Mouse (Mus musculus) left cerebral cortex, postnatal 36 days (tissue): Measurements from ENCODE around the gene Kcnb1. TPM values are rescaled to one million over a fixed set of nuclear protein-coding genes. Genes with fewer than 3 reads are reported as not detected.

Experiments used
- DNase-seq, 2 experiments: peaks; one replicate each; pipeline ENCODE4 v3.0.0; 2021 to 2022; ENCODE audit warnings: low spot score in 2 of 2, mixed read lengths in 1 of 2
- intact Hi-C: fragments of 180-260 bp; cut with DNase I; formaldehyde crosslinking; loops from one replicate; pipeline ENCODE4 v1.15.1; 2025
- total RNA-seq, 2 experiments: library from RNA; stranded (reverse); gene quantifications; 2 replicates each; pipeline ENCODE4 v1.2.3; 2021

Kcnb1 gene
- total RNA-seq, 2 experiments from 2014 or later: 217 to 219 TPM

GRCm38 (mm10) chr2:167070341-167070740 lies 119.6 kb downstream of the Kcnb1 start:
- DNase-seq: no peak
- intact Hi-C loops: loop anchor here (5.0 kb wide), 1 partner anchor 132 kb away; no protein-coding TSS in a partner anchor

GRCm38 (mm10) chr2:167067575-167067974 lies 122.4 kb downstream of the Kcnb1 start:
- DNase-seq: no peak
- intact Hi-C loops: loop anchor here (10.0 kb wide), 1 partner anchor 417 kb away; no protein-coding TSS in a partner anchor

- intact Hi-C loops: loop anchor here (10.0 kb wide), 1 partner anchor 418 kb away; no protein-coding TSS in a partner anchor
- DNase-seq: no peak
Observed at GRCm38 (mm10) chr2:167066528-167067516, 123.1 kb downstream of the Kcnb1 start.

- DNase-seq: no peak
- intact Hi-C loops: loop anchor here (10.0 kb wide), 1 partner anchor 419 kb away; no protein-coding TSS in a partner anchor
Observed at GRCm38 (mm10) chr2:167066031-167066430, 123.9 kb downstream of the Kcnb1 start.

GRCm38 (mm10) chr2:167064601-167065295 lies 125.2 kb downstream of the Kcnb1 start:
- no peak for DNase-seq
- intact Hi-C loops: loop anchor here (5.0 to 10.0 kb wide), 2 partner anchors 358 to 420 kb away; partner anchors contain the start of gene Slc9a8

- no peak for DNase-seq
- intact Hi-C loops: loop anchor here (5.0 to 10.0 kb wide), 2 partner anchors 358 to 421 kb away; partner anchors contain the start of gene Slc9a8
Observed at GRCm38 (mm10) chr2:167063906-167064496, 126.0 kb downstream of the Kcnb1 start.

GRCm38 (mm10) chr2:167062965-167063880 lies 126.7 kb downstream of the Kcnb1 start, which contains the start of gene Znfx1:
TSS of gene Znfx1 (minus strand) at chr2:167063015.
- peak; percentile 96 to 97 for DNase-seq
- intact Hi-C loops: loop anchor here (5.0 to 10.0 kb wide), 2 partner anchors 359 to 422 kb away; partner anchors contain the start of gene Slc9a8

- intact Hi-C loops: loop anchor here (5.0 to 10.0 kb wide), 2 partner anchors 360 to 422 kb away; partner anchors contain the start of gene Slc9a8
- DNase-seq: peak in 1 of 2 experiments; percentile 93
Observed at GRCm38 (mm10) chr2:167062497-167062911, 127.5 kb downstream of the Kcnb1 start.

- peak in 1 of 2 experiments; percentile 35 for DNase-seq
- intact Hi-C loops: loop anchor here (5.0 to 10.0 kb wide), 2 partner anchors 361 to 423 kb away; partner anchors contain the start of gene Slc9a8
Observed at GRCm38 (mm10) chr2:167061381-167062034, 128.4 kb downstream of the Kcnb1 start.

GRCm38 (mm10) chr2:167060761-167061160 lies 129.2 kb downstream of the Kcnb1 start:
- intact Hi-C loops: loop anchor here (5.0 to 10.0 kb wide), 2 partner anchors 362 to 424 kb away; partner anchors contain the start of gene Slc9a8
- DNase-seq: peak in 1 of 2 experiments; percentile 32

- intact Hi-C loops: loop anchor here (5.0 to 10.0 kb wide), 2 partner anchors 362 to 424 kb away; partner anchors contain the start of gene Slc9a8
- DNase-seq: no peak
Observed at GRCm38 (mm10) chr2:167060360-167060759, 129.6 kb downstream of the Kcnb1 start.

GRCm38 (mm10) chr2:167059960-167060359 lies 130.0 kb downstream of the Kcnb1 start:
- DNase-seq: no peak
- intact Hi-C loops: loop anchor here (5.0 to 10.0 kb wide), 3 partner anchors 43 to 425 kb away; partner anchors contain the start of genes Ddx27 and Slc9a8

- DNase-seq: no peak
- intact Hi-C loops: loop anchor here (5.0 kb wide), 1 partner anchor 42 kb away; the partner anchor contains the start of gene Ddx27
Observed at GRCm38 (mm10) chr2:167059536-167059935, 130.4 kb downstream of the Kcnb1 start.

GRCm38 (mm10) chr2:167058814-167059387 lies 131.1 kb downstream of the Kcnb1 start:
- no peak for DNase-seq
- intact Hi-C loops: loop anchor here (5.0 kb wide), 1 partner anchor 42 kb away; the partner anchor contains the start of gene Ddx27

GRCm38 (mm10) chr2:167058201-167058600 lies 131.8 kb downstream of the Kcnb1 start:
- intact Hi-C loops: loop anchor here (5.0 kb wide), 1 partner anchor 41 kb away; the partner anchor contains the start of gene Ddx27
- no peak for DNase-seq

- DNase-seq: no peak
- intact Hi-C loops: loop anchor here (5.0 kb wide), 1 partner anchor 40 kb away; the partner anchor contains the start of gene Ddx27
Observed at GRCm38 (mm10) chr2:167056942-167057323, 133.0 kb downstream of the Kcnb1 start.
